Mouse (Mus musculus) limb, embryonic 10.5 days (tissue): ENCODE measurements around the gene 4933411K16Rik. TPM values are rescaled to one million over a fixed set of nuclear protein-coding genes. Genes with fewer than 3 reads are reported as not detected.

Experiments used
- DNase-seq: peaks from one replicate; pipeline ENCODE4 v3.0.0-alpha.2; 2017; ENCODE audit warnings: low spot score
- H3K27ac ChIP-seq: fragments of 300-500 bp; sonication (generic); 2 replicates; pipeline ENCODE4 v1.5.1; 2016; ENCODE audit warnings: mild to moderate bottlenecking
- H3K27me3 ChIP-seq: fragments of 300-500 bp; sonication (generic); 2 replicates; pipeline ENCODE4 v1.6.1; 2016; ENCODE audit warnings: low read depth, mild to moderate bottlenecking; ENCODE audit not compliant: poor library complexity, severe bottlenecking
- H3K36me3 ChIP-seq: fragments of 300-500 bp; sonication (generic); 2 replicates; pipeline ENCODE4 v1.6.1; 2016; ENCODE audit warnings: mild to moderate bottlenecking, moderate library complexity
- H3K4me1 ChIP-seq: fragments of 300-500 bp; sonication (generic); 2 replicates; pipeline ENCODE4 v1.6.1; 2016
- H3K4me3 ChIP-seq: fragments of 300-500 bp; sonication (generic); 2 replicates; pipeline ENCODE4 v1.5.1; 2016; ENCODE audit warnings: mild to moderate bottlenecking, moderate library complexity
- H3K9me3 ChIP-seq: fragments of 300-500 bp; sonication (generic); replicated peaks from 2 replicates; pipeline ENCODE4 v1.6.1; 2016; ENCODE audit warnings: mild to moderate bottlenecking
- WGBS: fragments of 180-500 bp; shearing (Covaris S2); methylation state at CpG from one replicate; pipeline ENCODE4 v1.1.7; 2016; 5-methylcytosine and 5-hydroxymethylcytosine counted together
- polyA plus RNA-seq: library from polyadenylated mRNA; unstranded; fragments of >200 nt; fragmentation: Nextera tagmentation; extraction: Ambion mirVana; gene quantifications from 2 replicates; pipeline ENCODE4 v1.2.1, GENCODE M21; 2016

4933411K16Rik gene
- polyA plus RNA-seq, 1 experiment from 2014 or later = 0.24 TPM

DNA sequence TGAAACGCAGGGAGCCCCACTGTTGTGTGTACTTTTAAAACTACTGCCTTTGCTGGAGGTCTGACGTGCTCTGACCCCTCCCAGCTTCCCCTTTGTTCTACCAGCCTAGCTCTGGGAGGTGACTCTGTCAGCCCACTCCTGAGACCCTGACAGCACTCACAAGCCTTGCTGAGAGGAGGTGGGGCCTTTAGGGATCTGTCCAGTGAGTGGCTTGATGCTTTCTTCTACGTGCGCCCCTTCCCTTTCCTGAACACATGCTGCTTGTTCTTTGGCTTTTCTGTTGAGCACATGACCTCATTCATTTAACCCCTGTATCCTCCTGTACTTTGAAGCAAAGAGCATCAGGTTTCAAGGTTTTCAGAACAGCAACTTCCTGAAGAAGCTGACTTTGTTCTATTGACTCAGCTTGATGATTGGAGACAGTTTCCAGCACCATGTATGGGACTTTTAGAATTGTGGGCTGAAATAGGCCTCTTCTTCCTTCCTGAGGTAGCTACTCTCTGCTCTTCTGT is 33.0 kb upstream of the 4933411K16Rik start:
- H3K4me3 ChIP-seq = no peak overlapping the region
- no peaks in the 10 kb centered on the region for H3K9me3 ChIP-seq
- 36% methylated on average over 4 of the region's 4 CpGs for WGBS
- H3K36me3 ChIP-seq = no peaks in the 10 kb centered on the region
- H3K4me1 ChIP-seq = peaks cover 48% of the 10 kb centered on the region
- no peaks in the 10 kb centered on the region for H3K27me3 ChIP-seq
- H3K27ac ChIP-seq = peak overlapping the region; percentile 77
- DNase-seq = no peak

DNA sequence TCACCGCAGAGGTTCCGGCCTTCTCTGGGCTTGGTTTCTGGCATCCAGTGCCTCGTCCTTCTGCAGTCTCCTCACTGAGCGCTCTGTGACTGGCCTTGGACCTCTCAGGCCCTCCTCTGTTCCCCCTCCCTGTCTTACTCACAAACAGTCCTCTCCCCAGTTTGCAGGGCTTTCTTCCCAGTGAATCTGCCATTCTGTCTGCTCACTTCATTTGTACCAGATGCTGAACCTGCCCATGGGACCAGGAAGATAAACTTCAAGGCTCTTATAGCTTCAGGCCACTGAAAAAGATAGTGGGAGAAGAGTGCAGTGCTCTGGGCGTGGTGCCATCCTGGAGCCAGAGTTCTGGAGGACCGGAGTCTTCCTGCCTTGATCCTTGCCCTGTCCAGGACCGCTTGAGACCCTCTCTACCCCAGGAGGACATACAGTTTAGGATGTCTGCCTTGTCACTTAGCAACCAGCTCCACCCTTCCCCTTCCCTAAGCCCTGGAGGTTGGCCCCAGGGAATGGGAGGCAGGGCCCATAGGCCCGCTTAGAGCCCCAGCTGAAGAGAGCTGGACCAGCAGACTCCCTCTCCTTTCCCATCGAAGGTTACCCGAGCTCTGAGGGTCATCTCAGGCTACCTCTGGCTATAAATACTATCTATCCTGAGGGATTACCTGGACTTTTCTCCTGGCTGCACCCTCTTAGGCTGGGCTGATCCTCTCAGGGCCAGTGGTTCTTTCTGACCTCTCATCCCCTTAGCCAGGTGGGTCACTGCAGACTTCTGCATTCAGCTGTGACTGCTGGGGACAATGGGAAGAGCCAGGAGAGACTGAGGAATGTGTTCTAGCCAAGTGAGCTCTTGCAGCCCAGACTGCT is 30.1 kb upstream of the 4933411K16Rik start:
- Histone ChIP-seq H3K36me3 (no peaks in the 10 kb centered on the region), H3K9me3 (no peaks in the 10 kb centered on the region), H3K27ac (no peak overlapping the region), H3K4me3 (no peak overlapping the region), H3K4me1 (peaks cover 33% of the 10 kb centered on the region), H3K27me3 (no peaks in the 10 kb centered on the region)
- DNase-seq = no peak
- 85% methylated on average over 10 of the region's 10 CpGs for WGBS

DNA sequence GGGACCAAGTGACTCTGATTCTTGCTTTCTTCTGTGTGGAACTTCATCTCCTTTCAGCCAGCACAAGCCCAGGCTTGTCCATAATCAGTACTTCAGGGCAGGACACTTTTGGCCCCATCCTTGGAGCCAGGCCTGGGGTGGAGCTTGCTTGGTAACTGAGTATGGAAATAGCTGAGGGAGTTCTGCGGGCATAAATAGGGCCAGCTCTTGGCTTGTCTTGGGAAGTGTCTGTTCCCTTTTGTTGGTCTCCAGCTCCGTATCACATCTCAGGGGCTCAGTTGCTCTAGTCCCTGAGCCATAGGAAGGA is 29.6 kb upstream of the 4933411K16Rik start:
- Histone ChIP-seq H3K4me1 (peaks cover 28% of the 10 kb centered on the region), H3K27me3 (no peaks in the 10 kb centered on the region), H3K27ac (no peak overlapping the region), H3K9me3 (no peaks in the 10 kb centered on the region), H3K36me3 (no peaks in the 10 kb centered on the region), H3K4me3 (no peak overlapping the region)
- no peak for DNase-seq
- 81% methylated on average over 2 of the region's 2 CpGs for WGBS

DNA sequence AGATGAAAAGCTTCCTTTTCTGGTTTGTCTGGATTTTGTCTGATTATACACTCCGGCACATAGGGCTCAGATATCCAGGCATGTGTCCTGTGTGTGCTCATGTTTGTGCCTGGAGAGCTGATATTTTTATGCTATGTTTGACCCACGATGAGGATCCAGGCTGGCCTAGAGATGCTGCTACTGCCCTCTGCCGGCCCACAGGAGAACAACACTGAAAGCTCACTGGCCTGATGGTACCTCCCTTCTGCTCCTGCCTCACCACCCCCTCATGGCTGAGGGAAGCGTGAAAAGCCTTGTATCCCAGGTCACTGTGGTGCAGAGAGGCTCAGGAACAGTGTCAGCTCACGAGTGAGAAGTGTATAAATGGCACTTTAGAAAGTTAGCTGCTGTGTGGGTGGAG is 25.9 kb upstream of the 4933411K16Rik start:
- Histone ChIP-seq H3K4me3 (no peak overlapping the region), H3K27me3 (no peaks in the 10 kb centered on the region), H3K9me3 (no peaks in the 10 kb centered on the region), H3K4me1 (peaks cover 13% of the 10 kb centered on the region; the same call in 1 of the 2 replicates), H3K27ac (no peak overlapping the region), H3K36me3 (no peaks in the 10 kb centered on the region)
- 12% methylated on average over 5 of the region's 5 CpGs for WGBS
- DNase-seq = peak; percentile 87

DNA sequence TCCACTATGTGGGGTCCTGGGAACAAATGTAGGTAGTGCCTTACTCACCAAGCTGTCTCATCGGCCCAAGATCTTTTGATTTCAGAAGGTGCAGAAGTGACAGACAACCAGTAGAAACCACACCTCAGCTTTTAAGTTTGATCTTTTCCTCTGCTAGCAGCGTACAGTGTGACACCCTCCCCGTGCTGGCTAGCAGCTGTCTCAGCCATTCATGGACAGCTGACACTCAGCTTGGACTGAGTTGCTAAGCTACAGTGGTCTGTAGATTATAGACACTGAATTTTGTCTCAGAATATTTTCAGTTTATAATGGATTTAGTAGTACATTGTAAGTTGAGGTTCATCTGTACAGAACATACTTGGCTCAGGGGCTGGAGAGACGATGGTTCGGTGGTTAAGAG is 20.9 kb upstream of the 4933411K16Rik start:
- no peak for DNase-seq
- 79% methylated on average over 5 of the region's 5 CpGs for WGBS
- H3K4me3 ChIP-seq = no peak overlapping the region
- no peak overlapping the region for H3K27ac ChIP-seq
- peaks cover 30% of the 10 kb centered on the region for H3K4me1 ChIP-seq
- no peaks in the 10 kb centered on the region for H3K9me3 ChIP-seq
- no peaks in the 10 kb centered on the region for H3K27me3 ChIP-seq
- H3K36me3 ChIP-seq = peaks cover 9% of the 10 kb centered on the region

DNA sequence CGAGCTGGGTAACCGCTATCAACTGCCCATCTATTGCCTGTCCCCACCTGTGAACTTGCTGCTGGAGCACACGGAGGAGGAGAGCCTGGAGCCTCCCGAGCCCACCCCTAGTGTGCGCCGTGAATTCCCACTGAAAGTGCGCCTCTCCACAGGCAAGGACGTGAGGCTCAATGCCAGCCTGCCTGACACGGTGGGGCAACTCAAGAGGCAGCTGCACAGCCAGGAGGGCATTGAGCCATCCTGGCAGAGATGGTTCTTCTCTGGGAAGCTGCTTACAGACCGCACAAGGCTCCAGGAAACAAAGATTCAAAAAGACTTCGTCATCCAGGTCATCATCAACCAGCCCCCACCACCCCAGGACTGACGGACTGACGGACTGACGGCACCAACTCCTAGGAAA is 18.4 kb upstream of the 4933411K16Rik start:
- Histone ChIP-seq H3K4me1 (peaks cover 30% of the 10 kb centered on the region), H3K36me3 (peaks cover 9% of the 10 kb centered on the region), H3K4me3 (no peak overlapping the region), H3K27me3 (0 out of 2 replicates have a peak, but pooled peaks cover 3% of the 10 kb centered on the region), H3K9me3 (no peaks in the 10 kb centered on the region), H3K27ac (no peak overlapping the region)
- DNase-seq = no peak
- 86% methylated on average over 14 of the region's 14 CpGs for WGBS

DNA sequence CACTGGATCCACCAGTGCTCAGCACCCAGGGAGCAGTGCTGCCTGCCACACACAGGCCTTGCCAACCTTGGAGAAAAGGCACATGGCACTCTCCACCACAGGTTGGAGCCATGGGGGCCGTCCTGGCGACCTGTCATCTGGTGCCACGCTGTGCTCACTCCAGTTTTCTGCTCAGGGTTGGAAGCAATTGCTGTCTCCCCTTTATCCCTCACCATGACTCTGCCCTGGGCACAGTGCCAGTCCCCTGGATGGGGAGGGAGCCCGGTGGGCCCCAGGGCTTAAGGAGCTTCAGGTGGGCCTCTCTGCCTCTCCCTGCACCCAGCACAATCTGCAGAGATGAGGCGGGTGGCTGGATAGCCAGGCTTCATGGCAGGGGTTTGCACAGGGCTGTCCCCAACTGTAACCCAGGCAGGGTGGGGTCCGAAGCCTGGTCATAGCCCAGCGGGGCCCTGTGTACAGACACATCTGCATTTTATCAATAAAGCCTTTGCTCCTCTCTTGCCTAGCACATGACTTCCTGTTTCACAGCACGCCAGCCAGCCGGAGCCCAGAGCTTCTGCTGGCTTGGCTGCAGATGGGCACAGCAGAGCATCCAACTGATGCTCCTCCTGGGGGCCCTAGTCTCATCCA is 17.8 kb upstream of the 4933411K16Rik start:
- Histone ChIP-seq H3K27ac (peak overlapping the region; percentile 71), H3K4me3 (no peak overlapping the region), H3K36me3 (peaks cover 9% of the 10 kb centered on the region), H3K4me1 (peaks cover 30% of the 10 kb centered on the region), H3K9me3 (no peaks in the 10 kb centered on the region), H3K27me3 (0 out of 2 replicates have a peak, but pooled peaks cover 3% of the 10 kb centered on the region)
- DNase-seq = peak; percentile 48
- 64% methylated on average over 9 of the region's 9 CpGs for WGBS

DNA sequence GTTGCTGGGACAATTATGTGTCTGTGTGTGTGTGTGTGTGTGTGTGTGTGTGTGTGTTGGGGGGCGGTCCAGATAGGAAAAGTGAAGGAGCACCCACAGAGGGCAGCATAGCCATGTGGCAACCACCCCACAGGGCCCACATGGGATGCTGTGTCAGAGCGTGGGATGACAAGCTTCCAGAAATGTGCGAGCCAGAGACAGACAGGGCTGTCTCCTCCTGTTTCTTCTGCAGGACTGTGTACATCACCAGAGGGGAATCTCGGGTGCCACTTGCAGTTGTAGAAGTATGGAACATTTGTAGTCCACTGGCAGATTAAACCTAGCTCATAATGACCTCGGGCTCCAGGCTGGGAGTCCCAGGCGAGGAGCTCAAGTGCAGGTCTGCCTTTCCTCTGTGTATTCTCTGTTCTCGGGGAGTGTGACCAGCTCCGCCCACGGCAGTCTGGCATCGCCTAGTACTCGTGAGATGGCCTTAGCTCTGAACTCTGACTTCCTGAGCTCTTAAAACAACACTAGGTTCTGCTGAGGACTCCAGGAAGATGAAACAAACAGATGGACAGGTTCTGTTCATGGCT is 17.1 kb upstream of the 4933411K16Rik start:
- WGBS = 55% methylated on average over 11 of the region's 11 CpGs

DNA sequence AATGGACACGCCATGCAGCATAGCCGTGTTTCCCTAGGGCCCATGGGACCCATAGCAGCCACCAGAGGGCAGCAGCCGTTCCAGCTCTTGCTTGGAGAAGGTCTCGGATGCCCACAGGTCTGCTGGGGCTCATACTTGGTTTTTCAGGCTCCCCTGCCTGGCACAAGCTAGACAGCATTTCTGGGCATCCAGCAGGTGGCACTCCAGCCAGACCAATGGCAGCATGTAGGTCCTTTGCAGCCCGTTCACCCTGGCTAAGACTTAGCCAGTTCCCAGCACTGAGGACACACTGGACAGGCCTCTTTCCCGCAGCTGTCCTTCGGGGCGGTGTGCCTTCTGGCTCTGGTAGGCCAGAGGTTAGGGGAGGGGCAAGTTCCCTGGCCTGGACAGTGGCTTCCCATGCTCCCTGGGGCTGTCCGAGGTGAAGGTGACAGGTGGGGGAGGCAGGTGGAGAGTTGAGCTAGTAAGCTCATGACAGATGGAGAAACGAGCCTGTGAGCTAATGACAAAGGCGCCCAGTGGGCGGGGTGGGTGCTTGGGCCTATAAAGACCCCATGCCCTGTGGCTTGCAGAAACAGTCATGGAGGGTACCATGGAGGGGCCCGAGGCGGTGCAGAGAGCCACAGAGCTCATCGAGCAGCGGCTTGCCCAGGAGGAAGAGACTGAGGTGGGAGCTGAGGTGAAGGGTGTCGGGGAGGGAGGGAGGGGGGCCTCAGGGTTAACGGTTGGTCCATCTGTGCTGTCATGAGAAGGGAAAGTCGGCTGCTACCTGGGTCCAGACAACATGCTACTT is 16.4 kb upstream of the 4933411K16Rik start, which contains the start of gene Ankrd2:
TSS of gene Ankrd2 (plus strand) at position 545 of the 793 bp plus-strand sequence.
- peaks cover 15% of the 10 kb centered on the region for H3K27me3 ChIP-seq
- H3K9me3 ChIP-seq = no peaks in the 10 kb centered on the region
- WGBS = 68% methylated on average over 19 of the region's 19 CpGs
- peaks cover 9% of the 10 kb centered on the region for H3K36me3 ChIP-seq
- DNase-seq = peak; percentile 83
- no peak within 1 kb of the TSS for H3K4me3 ChIP-seq
- H3K4me1 ChIP-seq = peaks cover 29% of the 10 kb centered on the region
- peak within 1 kb of the TSS; percentile 71 for H3K27ac ChIP-seq

More for the DNA sequence above, 17.1 kb upstream of the 4933411K16Rik start:
- Histone ChIP-seq H3K9me3 (no peaks in the 10 kb centered on the region), H3K27me3 (peaks cover 8% of the 10 kb centered on the region), H3K36me3 (peaks cover 9% of the 10 kb centered on the region), H3K4me3 (no peak overlapping the region), H3K4me1 (peaks cover 30% of the 10 kb centered on the region), H3K27ac (peak overlapping the region; percentile 71)
- DNase-seq = no peak

DNA sequence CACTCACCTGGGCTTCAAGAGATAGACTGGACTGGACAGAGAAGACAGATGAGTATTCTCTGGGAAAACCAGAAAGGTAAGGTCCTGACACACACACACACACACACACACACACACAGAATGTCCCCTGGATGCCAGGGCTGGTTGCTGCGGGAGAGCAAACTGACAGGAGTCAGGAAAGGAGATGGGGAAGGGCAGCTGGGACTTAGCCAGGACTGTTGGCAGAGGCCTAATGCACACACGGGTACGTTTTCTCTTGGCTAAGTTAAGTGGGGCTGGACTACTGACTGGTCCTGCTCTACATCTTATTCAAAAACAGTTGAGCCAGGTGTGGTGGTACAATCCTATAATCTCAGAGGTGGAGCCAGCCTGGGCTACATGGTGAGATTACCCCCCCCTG is 15.7 kb upstream of the 4933411K16Rik start:
- 81% methylated on average over 3 of the region's 3 CpGs for WGBS
- no peaks in the 10 kb centered on the region for H3K9me3 ChIP-seq
- H3K4me3 ChIP-seq = no peak overlapping the region
- peaks cover 19% of the 10 kb centered on the region for H3K27me3 ChIP-seq
- peaks cover 9% of the 10 kb centered on the region for H3K36me3 ChIP-seq
- DNase-seq = no peak
- H3K4me1 ChIP-seq = peaks cover 26% of the 10 kb centered on the region
- no peak overlapping the region for H3K27ac ChIP-seq

DNA sequence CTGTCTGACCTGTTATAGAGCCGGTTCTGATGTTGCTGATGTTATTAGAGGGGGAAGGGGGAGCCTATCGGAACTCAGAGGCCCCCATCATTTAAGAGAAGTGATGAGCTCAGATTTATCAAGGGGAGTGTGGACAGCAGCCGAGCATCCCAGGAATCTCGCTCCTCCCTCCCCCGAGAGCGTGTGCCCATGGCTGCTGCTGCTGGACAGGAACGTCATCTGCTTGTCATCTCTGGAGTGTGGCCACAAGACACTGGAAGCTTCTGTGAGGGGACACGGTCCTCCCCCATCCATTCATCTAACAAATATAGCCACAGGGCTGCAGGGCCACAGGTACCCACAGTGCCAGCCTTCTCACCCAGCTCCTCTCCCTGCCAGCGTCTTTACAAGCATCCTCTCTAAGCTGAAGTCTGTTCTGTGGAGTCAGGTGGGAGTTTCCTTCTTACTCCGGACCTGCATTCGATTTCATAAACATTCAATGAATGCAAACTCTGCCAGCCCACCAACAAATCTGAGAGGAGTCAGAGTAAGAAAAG is 14.8 kb upstream of the 4933411K16Rik start:
- no peak for DNase-seq

DNA sequence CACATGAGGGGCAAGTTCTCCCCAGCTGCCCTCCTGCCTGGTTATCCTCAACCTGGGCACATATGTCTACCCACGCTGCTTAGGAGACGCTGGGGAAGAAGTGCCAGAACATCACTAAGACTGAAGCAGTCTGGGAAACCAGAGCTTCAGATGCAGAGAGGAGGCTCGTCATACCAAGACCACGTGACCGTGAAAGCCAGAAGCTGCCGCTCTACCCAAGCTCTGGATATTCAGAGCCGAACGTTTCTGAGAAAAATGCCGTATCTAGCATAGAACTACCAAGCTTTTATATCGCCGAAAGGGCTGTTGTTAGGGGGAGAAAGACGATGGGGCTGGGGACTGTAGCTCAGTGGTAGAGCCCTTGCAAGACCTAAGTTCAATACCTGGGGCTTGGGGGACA is 13.7 kb upstream of the 4933411K16Rik start:
- WGBS = 89% methylated on average over 12 of the region's 12 CpGs

More for the DNA sequence above, 14.8 kb upstream of the 4933411K16Rik start:
- H3K4me1 ChIP-seq = peaks cover 26% of the 10 kb centered on the region
- no peak overlapping the region for H3K27ac ChIP-seq
- WGBS = 80% methylated on average over 11 of the region's 11 CpGs
- H3K27me3 ChIP-seq = peaks cover 24% of the 10 kb centered on the region
- no peaks in the 10 kb centered on the region for H3K9me3 ChIP-seq
- no peak overlapping the region for H3K4me3 ChIP-seq
- peaks cover 9% of the 10 kb centered on the region for H3K36me3 ChIP-seq

More for the DNA sequence above, 13.7 kb upstream of the 4933411K16Rik start:
- Histone ChIP-seq H3K27me3 (peaks cover 24% of the 10 kb centered on the region), H3K4me3 (no peak overlapping the region), H3K27ac (no peak overlapping the region), H3K4me1 (peaks cover 25% of the 10 kb centered on the region), H3K36me3 (peaks cover 9% of the 10 kb centered on the region), H3K9me3 (no peaks in the 10 kb centered on the region)
- DNase-seq = no peak
